Mouse (Mus musculus) kidney, adult 9 months (tissue): ENCODE results near the gene Ccdc92b.

ENCODE experiments used
- DNase-seq: peaks from one replicate; pipeline ENCODE4 v3.0.0; 2022

Ccdc92b gene

DNA sequence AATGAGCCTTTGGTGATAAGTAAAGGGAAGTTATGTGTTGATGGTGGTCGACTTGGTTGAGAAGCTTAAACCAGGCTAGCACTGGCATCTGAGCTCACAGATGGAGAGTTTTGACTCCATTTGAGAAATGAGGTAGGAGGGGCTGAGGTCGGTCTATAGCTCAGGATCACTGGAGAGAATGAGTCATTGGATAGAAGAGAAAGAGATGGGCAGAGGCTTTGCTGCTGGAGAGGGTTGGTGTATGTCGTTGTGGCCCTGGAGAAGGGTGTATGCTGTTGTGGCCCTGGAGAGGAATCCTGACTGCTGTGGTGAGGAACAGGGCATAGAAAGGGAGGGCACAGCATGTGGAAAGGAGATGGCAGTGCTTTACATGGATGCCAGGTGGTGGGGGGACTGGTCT, 36.5 kb downstream of the Ccdc92b start:
- DNase-seq, result no peak

GRCm38 (mm10) chr11:74660336-74660735, 40.9 kb downstream of the Ccdc92b start:
- DNase-seq, result no peak

GRCm38 (mm10) chr11:74661641-74662040, 42.2 kb downstream of the Ccdc92b start:
- DNase-seq, result no peak

GRCm38 (mm10) chr11:74662221-74662620, 42.8 kb downstream of the Ccdc92b start:
- DNase-seq, result no peak

- DNase-seq, result no peak
These were observed 44.9 kb downstream of the Ccdc92b start for GRCm38 (mm10) chr11:74664279-74664678.

DNA sequence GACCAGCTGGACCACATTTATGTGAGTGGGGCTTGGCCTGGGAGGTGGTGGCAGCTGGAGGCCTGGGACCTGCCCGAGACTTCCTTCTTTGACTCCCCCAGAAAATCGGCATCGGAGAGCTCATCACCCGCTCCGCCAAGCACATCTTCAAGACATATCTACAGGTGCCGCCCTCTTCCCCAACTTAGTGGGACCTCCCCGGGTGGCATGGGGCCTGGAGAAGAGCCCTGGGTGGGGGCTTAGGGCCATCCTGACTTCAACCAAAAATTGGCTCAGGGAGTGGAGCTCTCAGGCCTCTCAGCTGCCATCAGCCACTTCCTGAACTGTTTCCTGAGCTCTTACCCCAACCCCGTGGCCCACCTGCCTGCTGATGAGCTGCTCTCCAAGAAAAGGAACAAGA, 45.5 kb downstream of the Ccdc92b start:
- no peak for DNase-seq

DNA sequence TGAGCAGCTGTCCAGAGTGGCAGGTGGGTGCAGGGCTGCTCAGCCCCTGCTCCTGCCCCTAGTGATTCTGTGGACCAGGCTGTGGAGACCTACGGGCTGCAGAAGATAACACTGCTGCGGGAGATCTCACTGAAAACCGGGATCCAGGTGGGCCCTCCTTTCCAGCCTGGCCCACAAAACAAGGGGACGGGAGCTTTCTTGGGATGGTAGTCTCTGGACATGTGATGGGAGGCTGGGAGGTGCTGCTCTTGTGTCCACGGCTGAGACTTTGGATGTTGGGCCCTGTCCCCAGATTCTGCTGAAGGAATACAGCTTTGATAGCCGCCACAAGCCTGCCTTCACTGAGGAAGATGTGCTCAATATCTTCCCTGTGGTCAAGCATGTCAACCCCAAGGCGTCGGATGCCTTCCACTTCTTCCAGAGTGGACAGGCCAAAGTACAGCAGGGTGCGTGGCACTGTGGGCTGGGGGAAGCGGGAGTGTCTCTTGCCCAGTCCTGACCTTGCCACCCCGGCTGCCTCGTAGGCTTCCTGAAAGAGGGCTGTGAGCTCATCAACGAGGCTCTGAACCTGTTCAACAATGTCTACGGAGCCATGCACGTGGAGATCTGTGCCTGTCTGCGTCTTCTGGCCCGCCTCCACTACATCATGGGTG, 46.4 kb downstream of the Ccdc92b start:
- DNase-seq, result no peak

GRCm38 (mm10) chr11:74666284-74666652, 46.9 kb downstream of the Ccdc92b start:
- no peak for DNase-seq

DNA sequence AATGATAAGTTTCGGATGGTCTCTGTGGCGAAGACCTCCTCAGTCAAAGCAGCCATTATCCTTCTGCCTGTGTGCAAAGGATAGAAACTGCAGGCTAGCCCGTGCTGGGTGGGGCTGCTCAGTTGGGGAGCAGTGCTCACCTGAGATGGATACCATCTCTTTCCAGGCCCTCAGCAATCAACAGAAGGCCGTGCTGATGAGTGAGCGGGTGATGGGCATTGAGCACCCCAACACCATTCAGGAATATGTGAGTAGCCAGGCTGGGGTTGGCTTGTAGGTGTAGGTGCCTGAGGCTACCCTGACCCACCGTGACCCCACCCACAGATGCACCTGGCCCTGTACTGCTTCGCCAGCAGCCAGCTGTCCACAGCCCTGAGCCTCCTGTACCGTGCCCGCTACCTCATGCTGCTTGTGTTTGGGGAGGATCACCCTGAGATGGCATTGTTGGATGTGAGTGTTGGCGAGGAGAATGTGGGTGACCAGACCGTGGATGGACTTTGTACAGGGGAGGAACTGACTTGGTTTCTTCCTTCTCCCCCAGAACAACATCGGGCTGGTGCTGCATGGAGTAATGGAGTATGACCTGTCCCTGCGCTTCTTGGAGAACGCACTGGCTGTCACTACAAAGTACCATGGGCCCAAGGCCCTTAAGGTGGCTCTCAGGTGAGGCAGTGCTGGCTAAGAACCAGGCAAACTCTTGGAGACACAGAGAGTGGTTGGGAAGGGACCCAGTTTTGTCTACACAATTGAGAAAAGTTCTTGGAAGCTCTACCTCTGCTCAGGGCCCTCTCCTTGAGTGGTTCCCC, 47.6 kb downstream of the Ccdc92b start:
- DNase-seq, result no peak

GRCm38 (mm10) chr11:74667582-74668010, 48.2 kb downstream of the Ccdc92b start:
- DNase-seq, result no peak

DNA sequence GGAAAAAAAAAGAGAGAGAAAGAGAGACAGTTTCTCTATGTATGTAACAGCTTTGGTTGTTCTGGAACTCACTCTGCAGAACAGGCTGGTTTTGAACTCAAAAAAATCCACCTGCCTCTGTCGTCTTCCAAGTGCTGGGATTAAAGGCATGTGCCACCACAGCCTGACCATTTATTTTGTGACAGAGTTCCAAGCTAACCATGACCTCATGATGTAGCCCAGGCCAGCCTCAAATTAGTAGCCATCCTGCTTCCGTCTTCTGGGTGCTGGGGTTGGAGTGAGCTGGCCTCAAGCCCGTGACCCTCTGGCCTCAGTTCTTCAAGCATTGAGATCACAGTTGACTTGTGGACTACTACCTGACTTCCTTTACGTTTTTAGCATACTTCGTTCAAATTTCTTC, 49.1 kb downstream of the Ccdc92b start:
- no peak for DNase-seq

GRCm38 (mm10) chr11:74668971-74669370, 49.6 kb downstream of the Ccdc92b start:
- no peak for DNase-seq

GRCm38 (mm10) chr11:74670151-74670550, 50.7 kb downstream of the Ccdc92b start:
- no peak for DNase-seq

- DNase-seq, result no peak
These were observed 51.6 kb downstream of the Ccdc92b start for GRCm38 (mm10) chr11:74671013-74671412.

GRCm38 (mm10) chr11:74671839-74672238, 52.4 kb downstream of the Ccdc92b start:
- no peak for DNase-seq

GRCm38 (mm10) chr11:74672901-74673513, 53.6 kb downstream of the Ccdc92b start:
- no peak for DNase-seq

GRCm38 (mm10) chr11:74673561-74673960, 54.2 kb downstream of the Ccdc92b start:
- no peak for DNase-seq

GRCm38 (mm10) chr11:74674713-74675112, 55.3 kb downstream of the Ccdc92b start:
- DNase-seq, result no peak

DNA sequence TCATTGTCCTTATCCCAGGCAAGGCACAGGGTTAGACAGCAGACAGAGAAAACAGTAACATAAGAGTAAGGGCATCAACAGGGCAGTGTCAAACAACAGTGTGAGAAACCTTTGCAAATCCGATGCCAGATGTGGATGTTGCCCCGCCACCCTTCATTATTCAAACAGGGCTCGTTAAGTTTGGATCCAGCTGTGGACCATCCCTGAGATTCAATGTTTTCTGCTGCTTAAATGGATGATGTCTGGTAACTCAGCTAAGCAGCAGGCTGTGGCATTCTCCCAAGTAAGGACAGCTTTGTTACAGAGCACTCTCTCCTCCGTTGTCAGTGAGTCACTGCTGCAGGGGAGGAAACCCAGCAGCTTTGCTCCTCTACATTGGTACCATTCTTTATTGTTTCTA, 55.8 kb downstream of the Ccdc92b start:
- DNase-seq, result no peak
